Mouse (Mus musculus) stomach, embryonic 14.5 days (tissue): ENCODE measurements around the gene Nmnat1. TPM values are rescaled to one million over a fixed set of nuclear protein-coding genes. Genes with fewer than 3 reads are reported as not detected.

ENCODE experiments used
- ATAC-seq: fragments of 200-750 bp; cut with Nextera tagmentation; 2 replicates; pipeline ENCODE4 v1.8.0; 2017; ENCODE audit warnings: low read depth, moderate TSS enrichment; ENCODE audit not compliant: insufficient number of reproducible peaks, insufficient read depth, low FRiP score
- H3K27ac ChIP-seq: fragments of 300-500 bp; sonication (generic); 2 replicates; pipeline ENCODE4 v1.5.1; 2014; ENCODE audit warnings: mild to moderate bottlenecking, low read length, moderate library complexity, mixed read lengths
- H3K27me3 ChIP-seq: fragments of 300-500 bp; sonication (generic); 2 replicates; pipeline ENCODE4 v1.6.1; 2014; ENCODE audit warnings: low read length, control low read depth, mixed read lengths; ENCODE audit not compliant: control insufficient read depth, insufficient read depth
- H3K36me3 ChIP-seq: fragments of 300-500 bp; sonication (generic); 2 replicates; pipeline ENCODE4 v1.6.1; 2014; ENCODE audit warnings: mild to moderate bottlenecking, control low read depth, low read length, moderate library complexity, mixed read lengths; ENCODE audit not compliant: control insufficient read depth, insufficient read depth
- H3K4me1 ChIP-seq: fragments of 300-500 bp; sonication (generic); 2 replicates; pipeline ENCODE4 v1.6.1; 2014; ENCODE audit warnings: low read length, control low read depth, mixed read lengths; ENCODE audit not compliant: control insufficient read depth, insufficient read depth
- H3K4me2 ChIP-seq: fragments of 300-500 bp; sonication (generic); replicated peaks from 2 replicates; pipeline ENCODE4 v1.6.1; 2014; ENCODE audit warnings: low read depth, low read length, control low read depth
- H3K4me3 ChIP-seq: fragments of 300-500 bp; sonication (generic); 2 replicates; pipeline ENCODE4 v1.5.1; 2014; ENCODE audit warnings: low read depth, low read length, control low read depth
- H3K9ac ChIP-seq: fragments of 300-500 bp; sonication (generic); replicated peaks from 2 replicates; pipeline ENCODE4 v1.6.1; 2014; ENCODE audit warnings: low read depth, mild to moderate bottlenecking, control low read depth, low read length, moderate library complexity, mixed read lengths
- H3K9me3 ChIP-seq: fragments of 300-500 bp; sonication (generic); 2 replicates; pipeline ENCODE4 v1.6.1; 2016; ENCODE audit warnings: low read depth, low read length, control low read depth; ENCODE audit not compliant: control insufficient read depth
- WGBS: fragments of 180-500 bp; shearing (Covaris S2); extraction: QIAGEN DNeasy Blood & Tissue Kit; methylation state at CpG from one replicate; pipeline ENCODE4 v1.1.7; 2014; 5-methylcytosine and 5-hydroxymethylcytosine counted together
- polyA plus RNA-seq: library from polyadenylated mRNA; unstranded; fragments of >200 nt; fragmentation: Nextera tagmentation; extraction: Ambion mirVana; gene quantifications from 2 replicates; pipeline ENCODE4 v1.2.1, GENCODE M21; 2014

Gene Nmnat1
- 11.5 and 15.1 TPM in 2 replicates for polyA plus RNA-seq

DNA sequence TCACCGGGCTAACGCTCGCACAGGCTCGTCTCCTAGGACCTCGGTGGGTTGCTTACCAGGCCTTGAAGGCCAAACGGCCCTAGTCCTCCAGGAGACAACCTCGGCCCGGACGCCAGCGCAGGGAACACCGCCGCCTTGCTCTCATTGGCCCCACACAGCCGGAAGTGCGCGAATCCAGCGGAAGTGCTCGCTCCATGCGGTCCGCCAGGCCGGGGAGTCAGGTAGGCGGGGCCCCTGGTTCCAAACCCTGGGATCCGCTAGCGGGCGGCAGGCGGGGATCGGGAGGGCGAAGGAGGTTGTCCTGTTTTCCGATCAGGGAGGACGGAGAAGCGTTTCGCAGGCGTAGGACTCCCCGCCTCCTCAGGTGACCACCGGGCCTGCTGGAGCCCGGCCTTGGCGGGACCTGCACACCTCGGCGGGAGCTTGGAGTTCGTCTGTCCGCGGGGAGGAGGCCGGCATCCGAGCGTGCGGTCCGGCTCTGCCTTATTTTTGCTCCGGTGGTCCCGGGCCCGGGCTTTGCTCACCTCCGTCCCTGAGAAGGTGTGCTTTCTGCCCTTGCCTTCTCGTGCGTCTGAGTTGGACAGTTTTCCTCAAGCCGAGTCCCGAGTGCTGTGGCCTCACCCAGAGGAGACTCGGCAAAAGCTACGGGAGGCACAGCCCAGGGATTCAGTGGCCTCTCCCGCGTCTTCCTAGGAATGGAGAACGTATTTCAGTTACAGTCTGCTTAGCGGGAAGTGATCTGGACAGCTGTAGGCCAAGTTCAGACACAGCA lies at the start of gene Nmnat1, which contains the start of gene Lzic:
Gene Nmnat1, minus strand, starts transcription at position 150 of the 772 bp plus-strand sequence.
Gene Lzic, plus strand, starts transcription at position 177 of the 772 bp plus-strand sequence.
- Histone ChIP-seq H3K27ac (peak within 1 kb of the TSS; percentile 68), H3K36me3 (peaks cover 32% of the 10 kb centered on the region), H3K9ac (peak within 1 kb of the TSS; percentile 52), H3K9me3 (no peaks in the 10 kb centered on the region), H3K4me3 (peak within 1 kb of the TSS; percentile 73), H3K4me1 (peaks cover 11% of the 10 kb centered on the region), H3K4me2 (peak within 1 kb of the TSS; percentile 58), H3K27me3 (no peaks in the 10 kb centered on the region)
- under 1% methylated on average over 60 of the region's 60 CpGs for WGBS
- ATAC-seq, result peak; percentile 97

DNA sequence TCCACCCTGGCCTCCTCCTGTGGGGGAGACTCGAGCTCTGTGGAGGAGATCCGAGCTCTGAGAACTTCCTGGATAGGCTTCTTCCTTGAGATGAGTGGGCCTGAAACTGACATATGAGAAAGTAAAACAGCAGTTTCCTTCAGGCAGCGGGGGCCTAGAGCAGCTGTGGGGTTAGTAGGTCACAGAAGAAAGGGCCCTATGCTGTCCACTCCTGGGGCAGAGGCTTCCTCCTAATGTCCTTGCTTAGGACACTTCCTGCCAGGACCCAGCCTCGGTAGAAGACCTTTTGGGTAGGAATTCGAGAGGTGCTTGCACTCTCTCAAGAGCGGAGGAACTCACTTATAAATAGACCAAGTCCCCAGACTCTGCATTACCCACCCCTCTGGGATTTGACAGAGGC lies 44.7 kb upstream of the Nmnat1 start:
- H3K27ac ChIP-seq, result no peak overlapping the region; the same call in 1 of the 2 replicates
- WGBS, result 57% methylated on average over 6 of the region's 6 CpGs
- ATAC-seq, result no peak

DNA sequence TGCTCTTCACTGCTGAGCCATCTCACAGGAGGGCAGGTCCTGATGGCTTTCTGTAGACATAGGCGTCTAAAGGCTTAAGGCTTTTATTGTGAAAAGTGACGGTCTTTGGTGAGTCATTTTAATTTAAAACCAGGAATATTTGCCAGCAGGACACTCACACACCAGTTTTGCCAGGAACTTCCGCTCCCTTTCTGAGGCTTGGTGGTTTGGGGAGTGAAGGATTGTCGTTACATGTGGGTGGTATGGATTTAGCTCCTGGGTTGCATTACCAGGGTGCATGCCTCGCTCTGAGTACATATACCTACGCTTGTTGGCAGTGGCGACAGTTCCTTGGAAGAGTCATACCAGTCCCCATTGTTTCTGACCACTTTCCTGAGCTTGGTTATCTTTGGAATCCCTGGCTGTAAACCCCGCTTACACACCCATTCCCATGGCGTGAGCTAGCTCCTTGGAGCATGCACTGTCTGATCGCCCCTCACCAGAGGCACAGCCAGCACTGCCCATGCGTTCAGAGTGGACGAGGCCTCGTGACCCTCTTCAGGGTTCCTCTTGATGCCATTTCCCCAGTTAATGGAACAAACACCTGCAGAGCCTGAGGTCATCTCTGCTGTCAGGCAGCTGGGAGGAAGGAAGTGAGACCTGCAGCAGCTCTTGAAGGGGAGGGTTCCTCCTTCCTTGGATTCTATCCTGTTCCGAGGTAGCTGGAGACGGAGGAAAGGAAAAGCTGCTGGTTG lies 42.8 kb upstream of the Nmnat1 start:
- WGBS, result 73% methylated on average over 15 of the region's 15 CpGs
- Histone ChIP-seq H3K4me3 (no peak overlapping the region), H3K9me3 (no peaks in the 10 kb centered on the region), H3K36me3 (no peaks in the 10 kb centered on the region), H3K27ac (peak overlapping the region; percentile 27; the same call in 1 of the 2 replicates), H3K27me3 (no peaks in the 10 kb centered on the region), H3K9ac (no peak overlapping the region), H3K4me1 (peaks cover 8% of the 10 kb centered on the region; the same call in 1 of the 2 replicates), H3K4me2 (no peak overlapping the region)
- no peak for ATAC-seq

More for the DNA sequence above, 44.7 kb upstream of the Nmnat1 start:
- no peaks in the 10 kb centered on the region for H3K36me3 ChIP-seq
- H3K9me3 ChIP-seq, result no peaks in the 10 kb centered on the region
- H3K9ac ChIP-seq, result no peak overlapping the region
- H3K27me3 ChIP-seq, result no peaks in the 10 kb centered on the region
- H3K4me1 ChIP-seq, result peaks cover 8% of the 10 kb centered on the region; the same call in 1 of the 2 replicates
- no peak overlapping the region for H3K4me3 ChIP-seq
- no peak overlapping the region for H3K4me2 ChIP-seq

DNA sequence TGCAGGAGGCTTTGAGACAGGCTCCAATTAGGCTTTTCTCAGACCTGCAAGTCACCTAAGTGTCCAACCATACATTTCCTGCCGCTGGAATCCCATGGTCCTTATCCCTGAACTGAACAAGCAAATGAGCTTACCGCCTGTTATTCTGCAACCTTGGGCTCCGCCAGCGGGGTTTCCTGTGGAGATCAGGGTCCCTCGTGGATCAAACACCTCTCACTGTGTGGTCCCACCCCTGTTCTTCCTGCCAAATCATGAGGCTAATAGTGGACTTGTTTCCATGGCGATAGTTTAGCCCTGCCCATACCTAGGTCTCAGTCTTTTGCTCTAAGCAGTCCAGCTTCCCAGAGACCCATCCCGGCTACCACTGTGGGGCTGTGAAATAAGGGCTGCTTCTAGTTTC lies 41.3 kb upstream of the Nmnat1 start:
- Histone ChIP-seq H3K36me3 (no peaks in the 10 kb centered on the region), H3K4me1 (peaks cover 8% of the 10 kb centered on the region; the same call in 1 of the 2 replicates), H3K4me2 (no peak overlapping the region), H3K27me3 (no peaks in the 10 kb centered on the region), H3K9me3 (no peaks in the 10 kb centered on the region), H3K27ac (no peak overlapping the region; the same call in 1 of the 2 replicates), H3K4me3 (no peak overlapping the region), H3K9ac (no peak overlapping the region)
- WGBS, result 36% methylated on average over 7 of the region's 7 CpGs
- ATAC-seq, result peak; percentile 43; the same call in 1 of the 2 replicates

DNA sequence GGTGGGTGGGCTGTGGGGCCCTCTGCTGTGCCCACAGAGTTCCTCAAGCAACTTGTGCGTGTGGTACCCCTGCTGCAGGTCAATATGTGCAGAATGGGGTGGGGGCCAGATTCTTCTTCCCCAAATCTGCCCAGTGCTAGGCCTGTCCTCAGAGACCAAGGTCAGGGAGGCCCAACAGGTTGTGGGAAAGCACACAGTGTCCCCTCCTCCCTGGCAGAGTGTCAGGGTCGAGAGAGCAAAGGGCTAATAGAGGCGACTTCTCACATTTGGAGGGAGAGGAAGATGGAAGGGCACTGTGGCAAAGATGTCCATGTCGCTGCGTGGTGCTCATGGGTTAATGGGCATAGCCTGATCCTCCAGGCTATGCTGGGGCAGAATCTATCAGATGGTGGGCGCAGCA lies 40.8 kb upstream of the Nmnat1 start:
- H3K9ac ChIP-seq, result no peak overlapping the region
- no peak overlapping the region for H3K4me3 ChIP-seq
- no peaks in the 10 kb centered on the region for H3K9me3 ChIP-seq
- no peak for ATAC-seq
- no peaks in the 10 kb centered on the region for H3K36me3 ChIP-seq
- H3K27me3 ChIP-seq, result no peaks in the 10 kb centered on the region
- 68% methylated on average over 6 of the region's 6 CpGs for WGBS
- peaks cover 8% of the 10 kb centered on the region; the same call in 1 of the 2 replicates for H3K4me1 ChIP-seq
- H3K27ac ChIP-seq, result no peak overlapping the region; the same call in 1 of the 2 replicates
- no peak overlapping the region for H3K4me2 ChIP-seq

DNA sequence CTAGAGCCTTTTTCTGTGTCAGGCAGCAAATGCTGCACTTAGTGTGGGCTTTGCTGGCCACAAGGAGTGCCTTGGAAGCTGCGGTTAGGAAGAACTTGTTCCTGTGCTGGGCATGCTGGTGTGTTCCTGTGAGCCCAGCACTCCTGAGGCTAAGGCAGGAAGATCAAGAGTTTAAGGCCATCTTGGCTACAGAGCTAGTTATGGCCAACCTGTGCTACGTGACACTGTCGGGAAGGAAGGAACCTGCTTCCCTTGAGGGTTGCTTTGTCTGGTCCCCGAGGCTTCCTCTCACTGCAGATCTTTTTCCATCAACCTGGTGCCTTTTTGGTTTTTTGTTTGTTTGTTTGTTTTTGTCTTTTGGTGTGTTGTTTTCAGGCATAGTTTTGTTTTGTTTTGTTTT lies 40.2 kb upstream of the Nmnat1 start:
- H3K4me1 ChIP-seq, result peaks cover 8% of the 10 kb centered on the region; the same call in 1 of the 2 replicates
- H3K36me3 ChIP-seq, result no peaks in the 10 kb centered on the region
- H3K9me3 ChIP-seq, result no peaks in the 10 kb centered on the region
- no peak overlapping the region for H3K4me3 ChIP-seq
- no peaks in the 10 kb centered on the region for H3K27me3 ChIP-seq
- 86% methylated on average over 4 of the region's 4 CpGs for WGBS
- no peak overlapping the region for H3K27ac ChIP-seq
- no peak for ATAC-seq
- H3K4me2 ChIP-seq, result no peak overlapping the region
- H3K9ac ChIP-seq, result no peak overlapping the region

DNA sequence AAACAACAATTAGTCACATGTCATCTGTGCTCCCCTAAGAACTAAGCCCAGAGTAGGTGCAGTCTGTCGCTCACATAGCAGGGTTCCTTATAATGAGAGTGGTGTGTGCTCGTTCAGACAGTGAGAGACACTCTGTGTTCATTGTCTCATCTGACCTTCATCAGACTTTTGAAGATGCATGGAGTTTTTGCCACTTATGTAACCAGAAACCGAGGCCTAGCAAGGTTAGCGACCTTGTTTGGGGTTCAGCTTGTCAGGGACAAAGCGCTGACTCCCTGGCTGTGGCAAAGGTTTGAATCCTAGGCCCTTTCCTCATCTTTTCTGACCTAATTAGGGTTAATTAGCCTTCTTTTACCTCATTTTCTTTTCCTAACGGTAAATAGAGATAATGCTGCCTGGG lies 39.0 kb upstream of the Nmnat1 start:
- no peaks in the 10 kb centered on the region for H3K36me3 ChIP-seq
- 87% methylated on average over 6 of the region's 6 CpGs for WGBS

DNA sequence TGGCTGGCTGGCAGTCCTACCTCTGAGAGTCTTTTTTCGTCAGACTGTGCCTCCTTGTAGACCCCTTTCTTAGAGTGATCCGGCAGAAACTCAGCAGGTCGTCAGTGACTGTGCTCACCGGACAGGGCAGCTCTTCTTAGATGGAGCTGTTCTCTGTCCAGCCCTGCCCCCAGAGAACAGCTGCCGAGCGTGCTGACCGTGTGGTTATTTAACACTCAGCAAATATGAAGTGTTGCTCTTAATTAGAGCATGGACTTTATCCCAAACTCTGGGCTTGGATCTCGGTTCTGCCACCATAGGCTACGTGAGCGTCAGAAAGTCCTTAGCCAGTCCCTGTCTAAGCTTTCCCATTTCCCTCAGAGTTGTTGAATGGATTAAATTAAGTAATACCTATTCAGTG lies 36.3 kb upstream of the Nmnat1 start:
- H3K4me2 ChIP-seq, result no peak overlapping the region
- H3K27ac ChIP-seq, result no peak overlapping the region
- H3K4me3 ChIP-seq, result no peak overlapping the region
- no peak overlapping the region for H3K9ac ChIP-seq
- peaks cover 7% of the 10 kb centered on the region; the same call in 1 of the 2 replicates for H3K4me1 ChIP-seq
- no peaks in the 10 kb centered on the region for H3K27me3 ChIP-seq
- no peak for ATAC-seq
- H3K9me3 ChIP-seq, result no peaks in the 10 kb centered on the region
- 70% methylated on average over 10 of the region's 10 CpGs for WGBS
- H3K36me3 ChIP-seq, result no peaks in the 10 kb centered on the region

More for the DNA sequence above, 39.0 kb upstream of the Nmnat1 start:
- ATAC-seq, result no peak
- Histone ChIP-seq H3K27me3 (no peaks in the 10 kb centered on the region), H3K9ac (no peak overlapping the region), H3K9me3 (no peaks in the 10 kb centered on the region), H3K4me3 (no peak overlapping the region), H3K4me2 (no peak overlapping the region), H3K4me1 (peaks cover 11% of the 10 kb centered on the region; the same call in 1 of the 2 replicates), H3K27ac (no peak overlapping the region)
